Mouse (Mus musculus): ENCODE data around the gene Arg1.

GRCm38 (mm10) chr10:24961889-24962288, 34.6 kb upstream of the Arg1 start:
- TF ChIP-seq CTCF (IDR thresholded peaks at IDR 0.05), result no peak
- no peak for TF ChIP-seq POLR2A (IDR thresholded peaks at IDR 0.05; ENCODE audit: insufficient read depth, low read depth, low read length)
